Mouse (Mus musculus) neural tube, embryonic 12.5 days (tissue): ENCODE results near the gene Pilrb1. TPM values are rescaled to one million over a fixed set of nuclear protein-coding genes. Genes with fewer than 3 reads are reported as not detected.
"Not testable (repeated sequence)": the region's sequence is repeated elsewhere in the genome, so short reads cannot be mapped to it uniquely, and the experiment has no call there.

ENCODE experiments used
- ATAC-seq: fragments of 200-750 bp; cut with Nextera tagmentation; 2 replicates; pipeline ENCODE4 v1.8.0; 2017; ENCODE audit warnings: low read depth, mild to moderate bottlenecking, moderate TSS enrichment, moderate library complexity; ENCODE audit not compliant: low FRiP score
- H3K27ac ChIP-seq: fragments of 300-500 bp; sonication (generic); 2 replicates; pipeline ENCODE4 v1.5.1; 2016
- H3K27me3 ChIP-seq: fragments of 300-500 bp; sonication (generic); replicated peaks from 2 replicates; pipeline ENCODE4 v1.6.1; 2016; ENCODE audit warnings: mild to moderate bottlenecking
- H3K36me3 ChIP-seq: fragments of 300-500 bp; sonication (generic); 2 replicates; pipeline ENCODE4 v1.6.1; 2016; ENCODE audit warnings: mild to moderate bottlenecking
- H3K4me1 ChIP-seq: fragments of 300-500 bp; sonication (generic); 2 replicates; pipeline ENCODE4 v1.6.1; 2016
- H3K4me2 ChIP-seq: fragments of 300-500 bp; sonication (generic); replicated peaks from 2 replicates; pipeline ENCODE4 v1.6.1; 2016; ENCODE audit warnings: mild to moderate bottlenecking
- H3K4me3 ChIP-seq: fragments of 300-500 bp; sonication (generic); 2 replicates; pipeline ENCODE4 v1.5.1; 2016
- H3K9ac ChIP-seq: fragments of 300-500 bp; sonication (generic); 2 replicates; pipeline ENCODE4 v1.6.1; 2016; ENCODE audit warnings: mild to moderate bottlenecking
- H3K9me3 ChIP-seq: fragments of 300-500 bp; sonication (generic); 2 replicates; pipeline ENCODE4 v1.6.1; 2016; ENCODE audit warnings: mild to moderate bottlenecking
- WGBS: fragments of 180-500 bp; shearing (Covaris S2); methylation state at CpG from one replicate; pipeline ENCODE4 v1.1.7; 2016; 5-methylcytosine and 5-hydroxymethylcytosine counted together
- polyA plus RNA-seq: library from polyadenylated mRNA; unstranded; fragments of >200 nt; fragmentation: Nextera tagmentation; extraction: Ambion mirVana; gene quantifications from 2 replicates; pipeline ENCODE4 v1.2.1, GENCODE M21; 2016

Gene Pilrb1
- not detected in 2 replicates for polyA plus RNA-seq

DNA sequence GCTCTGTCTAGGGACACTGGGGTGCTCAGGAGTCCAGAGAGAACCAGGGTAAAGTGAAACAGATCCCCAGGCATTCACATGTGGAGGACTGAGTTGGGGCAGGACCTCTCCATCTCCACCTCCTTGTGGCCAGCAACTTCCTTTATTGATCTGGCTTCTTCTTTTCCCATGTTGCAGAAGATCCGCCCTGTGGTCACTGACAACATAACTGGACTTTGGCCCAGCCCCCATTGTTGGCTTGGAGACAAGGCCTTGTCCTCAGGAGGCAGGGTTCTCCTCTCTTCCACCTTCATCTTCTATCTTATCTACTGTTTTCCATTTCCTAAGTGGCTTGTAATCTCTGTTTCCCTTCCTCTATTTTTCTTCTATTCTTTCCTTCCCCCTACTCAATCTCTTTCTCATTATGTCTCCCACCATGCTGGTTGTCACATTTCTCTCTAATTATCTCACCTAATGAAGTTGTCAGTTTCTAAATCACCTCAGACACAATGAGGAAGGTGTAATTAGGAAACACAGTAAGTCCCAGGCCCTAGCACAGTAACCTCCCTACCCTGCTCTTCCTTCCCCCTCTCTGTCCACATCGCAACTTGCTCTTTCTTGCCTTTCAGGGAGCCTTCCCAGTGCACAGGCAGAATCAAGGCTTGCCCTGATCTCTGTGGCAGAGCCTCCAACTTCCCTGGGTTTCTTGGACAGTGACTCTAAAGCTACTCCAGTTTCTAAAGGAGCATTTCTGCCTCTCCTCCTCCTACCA lies at the start of gene Pilrb1:
Gene Pilrb1, minus strand, starts transcription at position 147 of the 751 bp plus-strand sequence.
- H3K36me3 ChIP-seq, H3K9ac ChIP-seq, H3K27ac ChIP-seq, ATAC-seq, H3K4me1 ChIP-seq, H3K27me3 ChIP-seq, H3K4me2 ChIP-seq, H3K4me3 ChIP-seq, H3K9me3 ChIP-seq: not testable (repeated sequence)
- 74% methylated on average over 2 of the region's 2 CpGs for WGBS

DNA sequence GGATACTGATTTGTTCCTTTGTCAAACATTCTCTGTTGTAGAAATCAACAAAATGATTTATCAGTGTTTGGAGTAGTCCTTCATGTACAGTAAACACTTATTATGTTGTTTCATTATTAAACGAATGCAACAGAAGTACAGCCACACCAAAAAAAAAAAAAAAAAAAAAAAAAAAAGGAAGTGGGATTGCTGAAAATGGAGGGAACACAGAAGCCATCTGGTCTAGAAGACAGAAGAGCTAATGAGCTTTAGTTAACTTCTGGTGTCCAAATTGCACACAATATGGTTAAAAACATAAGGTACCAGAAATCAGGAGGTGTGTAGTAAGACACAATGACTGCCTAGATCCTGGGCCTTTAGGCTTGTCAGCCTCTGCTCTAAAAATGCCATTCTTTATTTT lies 39.9 kb upstream of the Pilrb1 start:
- no peak for ATAC-seq
- 88% methylated on average over 1 of the region's 1 CpGs for WGBS
- Histone ChIP-seq H3K4me3 (no peak overlapping the region), H3K36me3 (no peaks in the 10 kb centered on the region), H3K27me3 (no peaks in the 10 kb centered on the region), H3K9ac (no peak overlapping the region), H3K4me2 (no peak overlapping the region), H3K4me1 (no peaks in the 10 kb centered on the region), H3K27ac (no peak overlapping the region), H3K9me3 (no peaks in the 10 kb centered on the region)

DNA sequence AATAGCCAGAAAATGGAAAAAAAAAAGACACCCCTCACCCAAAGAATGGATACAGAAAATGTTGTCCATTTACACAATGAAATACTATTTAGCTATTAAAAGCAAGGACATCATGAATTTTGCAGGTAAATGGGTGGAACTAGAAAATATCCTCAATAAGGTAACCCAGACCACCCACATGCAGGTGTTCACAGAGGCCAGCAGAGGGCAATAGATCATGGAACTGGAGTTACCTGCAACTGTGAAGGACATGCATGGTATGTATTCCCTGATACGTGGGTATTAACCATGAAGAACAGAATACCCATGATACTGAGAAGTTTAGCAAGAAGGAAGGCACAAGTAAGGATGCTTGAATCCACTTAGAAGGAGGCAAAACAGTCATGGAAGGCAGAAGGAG lies 35.0 kb upstream of the Pilrb1 start:
- Histone ChIP-seq H3K4me2 (no peak overlapping the region), H3K4me3 (no peak overlapping the region), H3K9me3 (no peaks in the 10 kb centered on the region), H3K9ac (no peak overlapping the region), H3K36me3 (no peaks in the 10 kb centered on the region), H3K27ac (no peak overlapping the region), H3K27me3 (no peaks in the 10 kb centered on the region), H3K4me1 (no peaks in the 10 kb centered on the region)
- ATAC-seq = no peak
- 57% methylated on average over 1 of the region's 1 CpGs for WGBS

DNA sequence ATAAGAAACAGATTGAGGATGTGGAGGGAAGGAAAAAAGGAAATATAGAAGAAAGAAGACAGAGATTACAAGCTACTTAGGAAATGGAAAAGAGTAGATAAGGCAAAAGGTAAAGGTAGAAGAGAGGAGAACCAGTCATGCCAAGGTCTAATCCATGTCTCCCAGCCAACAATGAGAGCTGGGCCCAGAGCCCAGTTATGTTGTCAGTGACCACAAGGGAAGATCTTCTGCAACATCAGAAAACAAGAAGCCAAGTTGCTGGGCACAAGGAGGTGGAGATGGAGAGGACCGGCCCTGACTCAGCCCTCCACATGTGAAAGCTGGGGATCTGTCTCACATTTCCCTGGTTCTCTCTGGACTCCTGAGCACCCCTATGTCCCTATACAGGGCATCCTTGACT lies 29.8 kb upstream of the Pilrb1 start:
- Histone ChIP-seq H3K36me3 (no peaks in the 10 kb centered on the region), H3K9ac (no peak overlapping the region), H3K9me3 (no peaks in the 10 kb centered on the region), H3K4me2 (no peak overlapping the region), H3K27me3 (no peaks in the 10 kb centered on the region), H3K4me1 (no peaks in the 10 kb centered on the region), H3K4me3 (no peak overlapping the region), H3K27ac (no peak overlapping the region)
- no peak for ATAC-seq
- WGBS = 96% methylated on average over 1 of the region's 1 CpGs

DNA sequence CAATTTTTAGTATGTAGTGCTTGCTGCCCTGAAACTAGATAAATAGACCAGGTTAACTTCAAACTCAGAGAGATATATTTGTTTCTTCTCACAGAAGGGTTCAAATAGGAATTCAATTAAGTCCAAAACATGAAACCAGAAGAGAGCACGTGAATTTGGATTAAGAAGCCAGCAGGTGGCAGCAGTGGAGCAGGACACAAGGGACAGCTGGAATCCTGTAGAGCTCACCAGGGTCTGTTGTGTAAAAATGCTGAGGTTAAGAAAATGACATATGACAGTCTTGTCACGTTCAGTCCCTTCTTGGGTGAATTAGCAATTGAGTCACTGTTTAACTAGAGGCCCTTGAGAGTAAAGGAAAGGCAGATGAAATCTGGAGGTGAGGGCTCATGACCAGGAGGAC lies 28.0 kb upstream of the Pilrb1 start:
- Histone ChIP-seq H3K27ac (no peak overlapping the region), H3K4me2 (no peak overlapping the region), H3K27me3 (no peaks in the 10 kb centered on the region), H3K4me3 (no peak overlapping the region), H3K9me3 (no peaks in the 10 kb centered on the region), H3K9ac (no peak overlapping the region), H3K4me1 (no peaks in the 10 kb centered on the region), H3K36me3 (no peaks in the 10 kb centered on the region)
- WGBS = 16% methylated on average over 2 of the region's 2 CpGs
- ATAC-seq = no peak

DNA sequence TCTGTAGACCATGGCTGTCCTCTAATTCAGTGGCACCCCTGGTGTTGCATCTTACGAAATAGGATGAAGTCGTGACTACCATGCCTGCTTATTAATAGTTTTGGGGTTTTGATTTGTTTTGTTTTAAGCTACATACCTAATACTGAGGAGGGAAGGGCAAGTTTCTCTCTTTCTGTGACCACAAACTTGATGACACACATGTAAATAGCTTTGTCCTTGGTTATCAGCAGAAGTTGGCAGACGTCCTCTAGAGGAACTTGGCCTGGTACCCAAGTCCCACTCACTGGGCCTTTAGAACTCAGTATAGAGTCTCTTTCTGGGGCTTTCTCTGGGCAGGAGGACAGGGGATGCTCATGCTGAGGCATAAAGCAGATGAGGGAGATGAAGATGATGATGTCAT lies 25.4 kb upstream of the Pilrb1 start:
- Histone ChIP-seq H3K4me3 (no peak overlapping the region), H3K9me3 (no peaks in the 10 kb centered on the region), H3K4me1 (no peaks in the 10 kb centered on the region), H3K9ac (no peak overlapping the region), H3K27ac (no peak overlapping the region), H3K4me2 (no peak overlapping the region), H3K27me3 (no peaks in the 10 kb centered on the region), H3K36me3 (no peaks in the 10 kb centered on the region)
- 86% methylated on average over 3 of the region's 3 CpGs for WGBS
- ATAC-seq = no peak

DNA sequence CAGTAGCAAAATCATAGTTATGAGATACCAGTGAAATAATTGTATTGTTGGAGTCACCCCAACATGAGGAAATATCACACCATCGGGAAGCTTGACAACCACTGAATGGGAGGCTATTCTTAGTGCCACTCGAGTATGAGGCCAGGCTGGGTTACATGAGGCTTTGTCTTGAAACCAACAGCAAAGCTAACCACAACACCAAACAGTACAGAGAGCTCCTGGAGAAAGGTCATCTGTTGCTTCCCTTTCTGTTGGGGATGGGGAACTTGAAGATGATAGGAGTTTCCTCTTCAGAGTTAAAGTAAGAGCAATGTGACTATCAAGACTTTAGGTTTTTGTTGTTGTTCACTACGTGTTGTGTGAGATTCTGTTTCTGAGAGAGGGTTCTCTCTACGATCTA lies 25.0 kb upstream of the Pilrb1 start:
- H3K9me3 ChIP-seq = no peaks in the 10 kb centered on the region
- no peaks in the 10 kb centered on the region for H3K4me1 ChIP-seq
- no peaks in the 10 kb centered on the region for H3K36me3 ChIP-seq
- no peaks in the 10 kb centered on the region for H3K27me3 ChIP-seq
- no peak overlapping the region for H3K4me2 ChIP-seq
- H3K4me3 ChIP-seq = no peak overlapping the region
- 78% methylated on average over 4 of the region's 4 CpGs for WGBS
- ATAC-seq = no peak
- H3K27ac ChIP-seq = no peak overlapping the region
- H3K9ac ChIP-seq = no peak overlapping the region

DNA sequence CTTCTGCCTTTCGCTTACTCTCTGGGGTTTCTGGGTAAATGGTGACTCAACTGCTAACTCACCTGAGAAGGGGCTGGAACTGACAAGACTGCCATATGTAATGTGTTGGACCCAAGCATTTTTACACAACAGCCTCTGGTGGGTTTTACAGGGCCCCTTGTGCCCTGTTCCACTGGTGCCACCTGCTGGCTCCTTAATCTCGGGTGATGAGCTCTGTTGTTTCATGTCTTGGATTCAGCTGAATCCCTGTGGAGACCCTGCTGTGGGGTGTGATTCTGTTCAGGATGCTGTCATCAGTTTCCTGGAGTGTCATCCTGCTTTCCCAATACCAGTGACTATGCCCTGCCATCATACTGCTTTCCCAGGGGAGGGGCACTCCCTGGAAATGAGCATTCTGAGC lies 20.0 kb upstream of the Pilrb1 start:
- Histone ChIP-seq H3K4me2 (no peak overlapping the region), H3K4me1 (no peaks in the 10 kb centered on the region)
- 51% methylated on average over 2 of the region's 2 CpGs for WGBS

DNA sequence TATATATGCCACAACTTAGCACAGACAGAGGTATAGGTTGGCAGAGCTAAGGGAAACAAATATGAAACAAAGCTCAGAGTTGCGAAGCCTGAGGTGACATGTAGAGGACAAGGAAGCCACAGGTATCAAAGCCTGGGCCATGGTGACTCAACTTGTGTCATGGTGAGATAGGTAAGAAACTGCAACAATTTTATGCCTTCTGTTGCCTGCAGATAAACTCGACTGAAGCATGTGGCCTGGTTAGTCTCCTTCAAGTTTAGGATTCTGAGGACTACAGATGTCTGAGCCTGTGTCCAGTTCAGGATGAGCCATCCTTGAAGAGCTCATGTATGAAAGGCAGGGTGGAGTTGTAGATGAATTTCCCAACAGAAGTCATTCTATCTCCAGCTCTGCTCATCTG lies 17.1 kb upstream of the Pilrb1 start:
- no peak overlapping the region for H3K4me2 ChIP-seq
- H3K9ac ChIP-seq = no peak overlapping the region
- 86% methylated on average over 2 of the region's 2 CpGs for WGBS
- H3K4me1 ChIP-seq = no peaks in the 10 kb centered on the region
- no peaks in the 10 kb centered on the region for H3K36me3 ChIP-seq
- H3K27ac ChIP-seq = no peak overlapping the region
- no peak overlapping the region for H3K4me3 ChIP-seq
- H3K27me3 ChIP-seq = no peaks in the 10 kb centered on the region
- H3K9me3 ChIP-seq = no peaks in the 10 kb centered on the region
- ATAC-seq = no peak

More for the DNA sequence above, 20.0 kb upstream of the Pilrb1 start:
- Histone ChIP-seq H3K9ac (no peak overlapping the region), H3K36me3 (no peaks in the 10 kb centered on the region), H3K4me3 (no peak overlapping the region), H3K27ac (no peak overlapping the region), H3K27me3 (no peaks in the 10 kb centered on the region), H3K9me3 (no peaks in the 10 kb centered on the region)
- ATAC-seq = no peak

DNA sequence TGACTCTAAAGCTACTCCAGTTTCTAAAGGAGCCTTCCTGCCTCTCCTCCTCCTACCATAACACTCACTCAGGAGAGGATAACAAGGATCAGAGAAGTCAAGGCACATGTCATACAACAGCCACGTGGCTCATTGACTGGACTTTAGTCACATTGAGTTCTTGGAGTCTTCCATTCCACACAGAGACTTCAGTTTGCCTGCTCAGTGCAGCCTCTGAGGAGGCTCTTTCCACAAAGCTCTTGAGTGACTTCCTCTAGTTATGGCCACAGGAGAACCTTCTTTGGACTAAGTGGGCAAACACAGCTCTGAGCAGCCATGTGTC lies 14.4 kb upstream of the Pilrb1 start:
- not testable (repeated sequence) for H3K4me3 ChIP-seq, ATAC-seq, H3K27ac ChIP-seq, H3K9me3 ChIP-seq, H3K4me1 ChIP-seq, H3K4me2 ChIP-seq, H3K9ac ChIP-seq, H3K27me3 ChIP-seq, H3K36me3 ChIP-seq
- WGBS = 32% methylated on average over 1 of the region's 1 CpGs

DNA sequence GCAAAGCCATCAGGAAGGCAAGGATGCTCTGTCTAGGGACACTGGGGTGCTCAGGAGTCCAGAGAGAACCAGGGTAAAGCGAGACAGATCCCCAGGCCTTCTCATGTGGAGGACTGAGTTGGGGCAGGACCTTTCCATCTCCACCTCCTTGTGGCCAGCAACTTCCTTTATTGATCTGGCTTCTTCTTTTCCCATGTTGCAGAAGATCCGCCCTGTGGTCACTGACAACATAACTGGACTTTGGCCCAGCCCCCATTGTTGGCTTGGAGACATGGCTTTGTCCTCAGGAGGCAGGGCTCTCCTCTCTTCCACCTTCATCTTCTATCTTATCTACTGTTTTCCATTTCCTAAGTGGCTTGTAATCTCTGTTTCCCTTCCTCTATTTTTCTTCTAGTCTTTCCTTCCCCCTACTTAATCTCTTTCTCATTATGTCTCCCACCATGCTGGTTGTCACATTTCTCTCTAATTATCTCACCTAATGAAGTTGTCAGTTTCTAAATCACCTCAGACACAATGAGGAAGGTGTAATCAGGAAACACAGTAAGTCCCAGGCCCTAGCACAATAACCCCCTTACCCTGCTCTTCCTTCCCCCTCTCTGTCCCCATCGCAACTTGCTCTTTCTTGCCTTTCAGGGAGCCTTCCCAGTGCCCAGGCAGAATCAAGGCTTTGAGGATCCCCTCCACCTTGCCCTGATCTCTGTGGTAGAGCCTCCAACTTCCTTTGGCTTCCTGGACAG lies 13.9 kb upstream of the Pilrb1 start, which contains the start of gene Pilrb2:
Gene Pilrb2, minus strand, starts transcription at position 172 of the 737 bp plus-strand sequence.
- WGBS = 71% methylated on average over 3 of the region's 3 CpGs
- not testable (repeated sequence) for H3K9ac ChIP-seq, H3K9me3 ChIP-seq, ATAC-seq, H3K27ac ChIP-seq, H3K36me3 ChIP-seq, H3K4me2 ChIP-seq, H3K4me1 ChIP-seq, H3K4me3 ChIP-seq, H3K27me3 ChIP-seq

DNA sequence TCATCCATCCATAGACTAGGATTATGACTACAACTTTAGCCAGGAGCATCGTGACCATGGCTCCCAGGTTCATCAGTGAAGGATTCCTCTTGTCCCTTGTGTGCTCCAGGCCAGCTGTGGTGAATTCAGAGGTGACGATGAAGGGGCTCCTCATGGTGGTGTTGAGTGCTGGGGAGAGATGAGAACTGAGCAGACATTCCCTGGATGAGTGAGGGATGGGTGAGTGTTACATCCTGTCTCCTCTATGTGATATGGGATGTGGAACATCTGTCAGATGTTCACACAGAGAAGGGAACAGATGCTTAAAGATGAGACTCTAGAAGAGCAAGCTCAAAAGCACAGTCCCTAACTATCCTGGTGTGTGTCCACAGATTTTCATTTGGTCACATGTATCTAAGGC lies 10.7 kb upstream of the Pilrb1 start:
- ATAC-seq = not testable (repeated sequence)

DNA sequence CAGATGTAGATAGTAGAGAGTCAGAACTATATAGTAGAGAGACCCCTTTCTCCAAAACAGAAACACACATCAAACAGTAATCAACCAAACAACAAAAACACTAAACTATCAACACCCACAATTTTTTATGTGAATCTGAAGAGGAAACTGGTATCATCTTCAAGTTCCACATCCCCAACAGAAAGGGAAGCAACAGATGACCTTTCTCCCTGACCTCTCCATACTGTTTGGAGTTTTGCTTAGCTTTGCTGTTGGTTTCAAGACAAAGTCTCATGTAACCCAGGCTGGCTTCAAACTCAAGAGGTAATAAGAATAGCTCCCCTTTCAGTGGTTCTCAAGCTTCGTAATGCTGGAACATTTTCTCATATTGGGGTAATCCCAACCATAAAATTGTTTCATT lies 6.1 kb upstream of the Pilrb1 start:
- not testable (repeated sequence) for H3K4me3 ChIP-seq, ATAC-seq, H3K4me2 ChIP-seq, H3K36me3 ChIP-seq, H3K9ac ChIP-seq, H3K27me3 ChIP-seq, H3K9me3 ChIP-seq, H3K4me1 ChIP-seq, H3K27ac ChIP-seq
- 82% methylated on average over 1 of the region's 1 CpGs for WGBS

More for the DNA sequence above, 10.7 kb upstream of the Pilrb1 start:
- not testable (repeated sequence) for H3K9me3 ChIP-seq, H3K9ac ChIP-seq, H3K36me3 ChIP-seq, H3K4me3 ChIP-seq, H3K27me3 ChIP-seq, H3K27ac ChIP-seq, H3K4me2 ChIP-seq, H3K4me1 ChIP-seq
- WGBS = 76% methylated on average over 2 of the region's 2 CpGs
